Mouse (Mus musculus) ovary, adult 18-20 months (tissue): Measurements from ENCODE around the gene Cntn4.

Experiments used
- DNase-seq: peaks from one replicate; pipeline ENCODE4 v3.0.0; 2022; ENCODE audit warnings: low spot score, mixed read lengths

Gene Cntn4

DNA sequence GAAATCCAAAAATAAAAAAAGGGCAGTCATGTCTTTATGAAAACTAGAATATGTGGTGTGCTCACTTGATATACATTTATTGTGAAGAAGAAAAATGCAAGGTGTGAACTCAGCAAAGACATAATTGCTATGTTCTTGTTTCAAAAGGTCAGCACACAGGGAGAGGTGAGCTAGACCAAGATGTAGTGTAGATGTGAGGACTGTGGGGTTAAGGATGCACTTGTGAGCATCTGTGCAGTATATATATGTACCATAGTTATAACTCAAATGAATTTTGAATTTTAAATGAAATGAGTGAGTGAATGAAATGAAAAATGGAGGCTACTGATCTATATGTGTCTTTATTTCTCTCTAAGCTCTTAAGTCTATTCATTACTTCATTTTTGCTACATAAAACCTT is 401.2 kb downstream of the Cntn4 start:
- no peak for DNase-seq

DNA sequence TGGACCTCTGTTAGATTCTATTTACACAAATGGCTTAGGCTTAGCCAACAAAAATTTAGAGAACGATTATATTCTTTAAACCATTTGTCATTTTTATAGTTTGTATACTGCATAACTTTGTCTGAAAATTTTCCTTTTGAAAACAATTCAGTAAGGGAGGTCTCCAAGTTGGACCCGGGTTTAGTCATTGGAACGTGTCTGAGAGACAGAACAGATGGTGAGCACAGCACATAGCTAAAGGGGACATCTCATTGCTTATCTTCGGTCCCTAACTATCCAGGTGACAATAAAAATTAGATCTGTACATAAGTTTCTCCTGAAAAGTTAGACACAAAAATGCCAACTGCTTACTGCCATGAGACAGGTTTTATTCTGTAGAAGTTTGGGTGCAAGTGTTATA is 420.4 kb downstream of the Cntn4 start:
- no peak for DNase-seq

DNA sequence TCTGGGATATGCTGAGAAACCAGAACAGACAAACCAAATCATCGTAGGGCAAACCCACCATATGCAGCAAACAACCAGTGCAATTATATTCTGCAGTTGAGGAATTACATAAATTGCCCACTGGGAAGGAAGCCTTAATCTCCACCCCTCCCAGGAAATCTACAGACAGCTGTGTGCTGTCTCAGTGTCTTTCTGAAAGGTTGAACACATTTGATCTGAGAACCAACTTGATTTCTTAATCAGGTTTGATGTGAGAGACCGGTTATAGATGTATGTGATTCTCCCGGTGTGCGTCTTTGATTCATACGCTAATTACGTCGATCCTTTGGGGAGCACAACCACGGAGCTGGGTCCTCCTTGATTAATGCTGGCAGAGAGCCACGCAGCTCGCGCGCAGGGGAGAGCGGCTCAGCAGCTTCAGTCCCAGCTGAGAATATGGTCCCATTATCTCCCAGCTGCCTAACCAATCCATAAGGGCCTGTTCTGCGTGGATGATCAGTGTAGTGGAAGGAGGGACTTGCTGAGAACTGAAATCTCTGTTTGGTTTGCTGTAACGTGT is 441.1 kb downstream of the Cntn4 start:
- peak; percentile 4 for DNase-seq

DNA sequence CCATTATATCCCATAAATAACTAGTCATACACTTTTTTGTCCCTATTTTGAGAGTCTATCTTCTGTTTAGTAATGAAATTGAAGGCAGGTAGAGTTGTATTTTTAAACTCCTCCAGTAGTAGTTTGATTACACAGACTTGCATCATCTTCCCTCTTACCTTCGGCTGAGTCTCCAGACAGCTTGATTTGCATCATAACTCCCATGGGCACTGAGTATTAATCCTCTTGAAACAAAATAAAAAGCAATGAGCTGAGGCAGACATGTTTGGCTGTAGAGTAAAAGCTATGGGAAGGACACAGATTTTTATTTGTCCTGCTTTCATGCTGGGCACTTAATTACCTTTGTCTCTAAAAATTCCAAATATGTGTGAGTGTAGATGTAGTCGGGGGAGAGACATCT is 476.1 kb downstream of the Cntn4 start:
- DNase-seq: no peak

DNA sequence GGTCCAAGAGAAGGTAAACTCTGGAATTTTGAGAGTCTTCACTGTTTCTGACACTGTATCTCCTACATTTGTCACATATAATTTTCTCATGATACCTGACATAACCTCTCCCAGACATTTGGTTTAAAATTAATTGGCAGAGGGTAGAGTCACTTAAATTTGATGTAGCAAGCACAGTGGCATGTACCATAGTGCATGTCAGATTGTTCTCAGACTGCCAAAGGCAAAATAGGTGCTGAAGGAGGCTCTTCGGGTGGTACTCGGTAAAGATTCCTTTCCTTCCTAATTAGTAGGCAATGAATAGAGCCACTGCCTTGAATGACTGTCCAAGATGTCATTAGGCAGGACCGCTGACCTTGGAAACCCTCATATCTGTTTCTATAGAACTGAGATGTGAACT is 477.9 kb downstream of the Cntn4 start:
- DNase-seq: no peak

DNA sequence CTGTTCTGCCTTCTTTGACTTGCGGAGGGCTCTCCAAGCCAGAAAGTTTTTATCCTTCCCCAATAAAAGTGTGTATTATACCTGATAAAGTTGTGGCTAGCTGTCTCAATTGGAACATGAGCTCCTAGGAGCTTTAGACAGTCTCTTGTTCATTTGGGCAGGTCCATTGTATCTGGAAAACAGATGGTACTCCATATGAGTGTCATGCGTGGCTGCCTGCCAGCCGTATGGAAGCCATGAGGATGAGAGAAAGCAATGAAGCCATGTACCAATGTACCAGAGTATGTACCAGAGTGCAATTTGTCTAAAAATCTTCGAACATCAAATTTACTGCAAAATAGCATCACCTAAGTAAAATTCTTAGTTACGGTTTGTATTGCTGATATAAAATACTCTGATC is 500.1 kb downstream of the Cntn4 start:
- DNase-seq: no peak

DNA sequence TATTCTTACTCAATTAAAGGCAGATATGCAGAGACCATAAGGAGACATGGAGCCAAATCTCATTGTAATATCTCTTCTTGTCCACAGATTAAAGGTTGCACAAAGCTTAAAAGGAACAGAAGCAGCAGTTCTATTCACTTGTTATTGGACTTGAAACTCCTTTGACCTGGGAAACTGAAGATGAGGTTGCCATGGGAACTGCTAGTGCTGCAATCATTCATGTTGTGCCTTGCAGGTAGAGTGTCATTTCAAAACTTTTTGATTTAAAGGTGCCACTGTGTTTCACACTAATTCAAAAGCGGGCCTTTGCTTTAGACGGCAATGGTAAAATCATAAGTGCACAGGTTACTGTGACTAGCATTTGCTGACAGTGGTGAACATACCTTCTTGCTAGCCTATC is 504.1 kb downstream of the Cntn4 start:
- DNase-seq: no peak

DNA sequence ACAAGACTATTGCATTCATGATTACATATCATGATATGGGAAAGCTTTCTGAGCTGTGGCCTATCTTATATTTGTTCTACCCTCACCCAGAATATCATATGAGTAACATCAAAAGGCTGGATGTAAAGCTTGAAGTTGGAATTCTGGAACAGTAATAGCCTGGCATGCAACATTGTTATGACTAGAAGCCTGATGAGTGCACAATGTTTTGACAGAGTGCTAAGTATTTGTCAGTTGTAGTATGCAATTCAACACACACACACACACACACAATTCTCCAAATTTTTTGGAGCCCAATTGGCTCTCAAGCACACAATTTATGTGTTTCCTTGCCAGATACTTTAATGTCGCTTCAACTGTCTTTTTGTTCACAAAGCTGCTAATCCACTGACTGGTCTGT is 523.5 kb downstream of the Cntn4 start:
- DNase-seq: no peak

DNA sequence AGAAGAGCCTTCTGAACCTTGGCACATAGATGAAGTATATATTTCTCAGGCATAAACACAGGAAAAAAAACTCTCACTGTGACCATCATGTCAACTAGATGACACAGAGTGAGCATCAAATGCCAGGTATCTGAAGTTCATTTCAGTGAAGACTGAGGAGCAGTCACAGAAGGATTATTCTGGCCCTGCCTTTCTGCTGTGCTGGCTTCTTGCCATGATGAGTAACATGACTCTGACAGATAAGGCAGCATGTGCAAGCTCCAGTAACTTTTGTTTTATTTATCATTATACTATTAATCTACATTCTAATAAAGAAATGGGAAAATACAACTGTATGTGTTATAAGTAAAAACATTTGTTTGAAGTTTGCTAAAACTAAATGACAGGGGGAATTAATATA is 529.9 kb downstream of the Cntn4 start:
- DNase-seq: no peak

DNA sequence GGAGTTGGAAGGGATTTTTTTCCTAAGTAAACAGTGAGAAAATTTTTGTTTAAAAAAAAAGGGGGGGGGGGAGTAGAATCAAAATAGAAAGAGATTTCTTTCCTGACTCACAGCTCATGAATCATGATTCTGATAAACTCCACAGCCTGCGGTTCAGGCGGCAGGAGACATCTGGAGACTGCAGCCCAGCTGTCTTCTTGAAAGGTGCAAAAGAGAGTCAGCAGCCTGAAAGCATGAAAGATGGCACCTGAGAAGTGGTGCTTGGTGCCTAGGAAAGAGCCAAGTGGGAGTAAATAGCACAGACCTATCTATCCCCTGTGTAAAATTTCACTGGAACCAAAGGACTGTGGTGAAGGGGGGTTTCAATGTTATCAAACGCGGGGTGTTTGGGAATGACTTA is 535.6 kb downstream of the Cntn4 start:
- no peak for DNase-seq

DNA sequence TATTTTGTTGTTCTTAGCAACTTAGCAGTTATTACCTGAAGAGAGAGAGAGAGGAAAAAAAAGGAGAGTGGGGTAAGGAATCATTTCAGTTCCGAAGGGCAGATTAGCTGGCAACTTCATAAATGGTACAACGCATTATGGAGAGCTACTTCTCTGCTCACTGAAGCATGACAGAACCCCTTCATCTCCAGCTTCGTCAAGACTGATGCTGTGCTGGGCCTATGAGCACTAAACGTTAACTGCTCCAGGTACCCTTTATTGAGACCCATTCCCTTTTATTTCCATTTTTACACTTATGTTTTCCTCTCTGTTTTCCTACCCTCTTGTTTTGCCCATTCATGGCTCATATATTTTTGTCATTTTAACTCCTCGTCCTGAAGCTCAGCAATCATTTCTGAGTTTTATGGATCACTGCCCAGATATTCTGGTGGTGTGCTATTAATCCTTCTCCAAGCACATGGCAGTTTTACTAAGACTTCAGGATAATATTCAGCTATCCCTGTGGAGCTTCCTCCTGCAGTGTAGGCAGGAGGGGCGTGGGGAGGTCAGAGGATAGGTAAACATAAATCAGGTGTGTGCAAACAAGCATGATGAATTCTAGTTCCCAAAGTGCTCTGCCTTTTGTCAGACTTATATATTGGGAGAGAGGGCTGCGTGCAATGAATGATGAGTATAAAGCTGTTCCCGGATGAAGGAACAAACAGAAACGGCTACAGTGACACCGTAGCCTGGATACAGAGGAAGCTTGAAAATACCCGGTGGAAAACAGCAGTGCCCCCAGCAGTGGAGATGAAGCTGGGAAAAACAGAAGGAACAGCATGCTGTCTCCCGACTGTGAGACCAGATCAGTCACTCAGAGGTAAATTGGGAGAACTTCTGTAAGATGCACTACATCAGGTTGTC is 559.8 kb downstream of the Cntn4 start:
- no peak for DNase-seq

DNA sequence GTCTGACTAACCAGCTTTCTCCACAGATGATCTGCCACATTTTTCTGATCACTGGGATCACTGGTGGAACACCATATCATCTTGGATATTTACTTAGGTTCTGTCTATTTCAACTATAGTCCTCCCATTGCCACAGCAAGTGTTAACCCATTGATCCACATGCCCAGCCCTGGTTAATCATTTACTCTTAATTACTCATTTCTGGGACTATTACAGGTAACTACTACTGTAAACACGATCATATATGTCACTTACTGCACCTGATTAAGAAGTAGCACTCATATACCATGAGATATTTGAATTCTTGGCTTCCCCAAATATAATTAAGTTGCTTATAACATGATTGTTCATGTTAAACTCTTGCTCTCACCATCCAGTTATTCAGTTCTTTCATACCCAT is 564.1 kb downstream of the Cntn4 start:
- DNase-seq: no peak

DNA sequence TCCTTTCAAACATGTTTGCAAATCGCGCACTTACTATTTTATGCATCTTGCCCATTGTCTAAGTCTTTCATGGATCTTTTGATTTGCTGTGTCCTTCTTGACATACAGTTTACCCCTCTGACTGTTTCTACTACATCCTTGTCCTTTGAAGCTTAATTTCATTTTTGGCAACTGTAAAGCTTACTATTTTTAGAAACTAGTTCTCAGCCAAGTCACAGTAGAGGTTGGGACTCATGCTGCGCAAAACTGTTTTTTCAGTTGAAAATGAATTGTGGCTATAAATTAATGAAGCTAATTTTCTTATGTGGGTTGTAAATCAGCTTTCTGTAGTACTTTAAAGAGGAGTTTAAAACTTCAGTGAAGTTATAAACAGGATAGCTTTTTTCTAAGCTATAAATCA is 585.9 kb downstream of the Cntn4 start:
- DNase-seq: no peak

DNA sequence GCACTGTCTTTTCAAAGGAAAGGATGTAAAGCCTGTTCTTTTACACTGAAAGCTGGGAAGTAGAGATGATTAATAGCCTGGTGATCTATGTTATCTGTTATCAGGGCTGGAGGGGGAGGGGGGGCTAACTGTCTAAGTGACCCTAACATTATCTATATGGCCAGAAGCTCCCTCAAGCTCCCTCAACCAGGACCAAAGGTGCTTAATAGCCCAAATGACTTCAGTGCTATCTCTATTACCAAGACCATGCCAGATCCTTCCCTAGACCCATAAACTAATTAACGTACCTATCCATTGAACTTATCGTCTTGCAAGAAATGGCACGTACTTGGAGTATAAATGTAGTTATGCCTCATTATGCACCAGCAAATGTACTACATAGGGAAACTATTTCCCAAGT is 588.0 kb downstream of the Cntn4 start:
- no peak for DNase-seq

DNA sequence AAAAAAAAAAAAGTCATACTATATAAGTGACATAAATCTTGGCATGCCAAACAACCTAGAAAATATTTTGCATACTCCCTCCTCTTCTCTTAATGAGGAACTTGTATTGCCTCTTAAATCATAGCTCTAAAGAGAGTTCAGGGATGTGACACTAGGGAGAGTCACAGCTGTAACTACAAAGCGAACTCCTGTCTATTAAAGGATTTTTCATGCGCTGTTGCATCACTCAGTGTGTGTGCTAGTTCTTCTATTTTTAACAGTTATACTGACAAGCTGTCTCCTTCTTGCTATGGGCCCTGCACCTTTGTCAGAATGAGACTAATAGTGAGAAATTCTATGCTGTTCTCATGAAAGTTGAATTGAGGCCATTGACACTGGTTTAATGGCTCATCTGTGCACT is 588.8 kb downstream of the Cntn4 start:
- DNase-seq: no peak

DNA sequence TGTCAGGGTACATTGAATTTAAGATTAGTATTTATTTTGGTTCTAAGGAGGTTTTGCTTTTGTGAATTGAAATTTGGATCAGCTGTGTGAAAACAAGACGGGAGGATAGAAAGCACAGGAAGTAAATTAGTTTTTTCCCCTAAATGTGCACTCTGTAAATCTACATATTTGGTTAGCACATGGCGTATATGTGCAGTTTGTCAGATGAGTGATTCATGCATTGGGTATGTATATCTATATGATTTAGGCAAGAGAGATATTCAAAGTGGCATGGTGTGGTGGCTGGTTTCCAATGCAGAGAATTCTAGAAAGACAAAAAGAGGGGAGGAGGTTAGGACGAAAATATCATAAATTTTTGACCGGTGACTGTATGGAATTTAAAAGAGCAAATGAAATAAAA is 591.3 kb downstream of the Cntn4 start:
- no peak for DNase-seq

DNA sequence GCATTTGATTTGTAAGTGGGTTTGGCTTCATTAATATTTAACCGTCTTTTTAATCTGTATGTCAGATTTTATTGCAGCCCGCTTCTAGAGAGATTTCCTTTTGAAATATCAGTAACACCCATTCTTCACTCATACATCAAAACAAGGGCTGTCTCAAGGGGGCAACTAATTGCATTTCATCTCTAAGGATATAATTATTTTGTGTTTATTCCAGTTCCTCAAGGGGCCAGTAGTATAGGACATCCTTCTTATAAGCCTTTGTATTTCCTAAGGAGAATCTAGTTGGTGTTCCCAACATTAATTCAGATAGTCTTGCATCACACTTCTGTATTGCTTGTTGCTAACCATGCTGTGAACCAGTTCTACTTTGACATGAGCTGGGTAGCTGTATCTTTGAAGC is 599.7 kb downstream of the Cntn4 start:
- DNase-seq: no peak

DNA sequence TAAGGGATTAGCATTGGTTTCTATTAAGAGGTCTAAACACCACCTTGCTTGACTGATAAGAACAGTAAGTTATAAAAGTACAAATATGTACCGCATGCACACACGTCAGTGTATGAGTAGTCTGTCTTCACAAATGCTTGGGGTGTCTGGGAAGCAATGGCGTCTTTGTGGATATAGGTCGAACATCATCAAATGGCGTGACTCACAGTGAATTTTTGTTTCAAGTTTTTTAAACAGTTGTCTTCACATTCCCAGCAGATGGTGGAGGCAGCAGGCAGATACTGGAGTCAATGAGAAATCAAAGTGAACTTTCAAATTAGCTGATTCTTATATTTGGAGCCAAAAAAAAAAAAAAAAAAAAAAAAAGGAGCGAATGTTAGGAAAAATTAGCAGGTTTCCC is 604.2 kb downstream of the Cntn4 start:
- no peak for DNase-seq

DNA sequence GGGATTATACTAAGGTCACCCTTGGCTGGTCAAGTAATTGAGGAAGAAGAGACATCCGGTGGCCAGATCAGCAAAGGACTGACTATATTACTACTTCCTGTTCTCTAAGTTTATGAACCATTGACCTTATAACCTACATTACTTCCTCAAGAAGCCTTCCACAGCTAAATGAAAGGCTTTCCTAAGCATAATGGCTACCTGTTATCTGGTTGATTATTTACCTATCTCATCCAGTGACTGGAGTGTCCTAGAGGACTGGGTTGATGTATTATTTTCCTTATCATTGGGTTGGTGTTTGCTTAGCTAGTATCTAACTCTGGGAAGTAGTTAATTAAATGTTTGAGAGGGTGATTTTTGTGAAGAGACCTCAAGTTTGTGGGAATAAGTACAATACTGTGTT is 606.4 kb downstream of the Cntn4 start:
- no peak for DNase-seq

DNA sequence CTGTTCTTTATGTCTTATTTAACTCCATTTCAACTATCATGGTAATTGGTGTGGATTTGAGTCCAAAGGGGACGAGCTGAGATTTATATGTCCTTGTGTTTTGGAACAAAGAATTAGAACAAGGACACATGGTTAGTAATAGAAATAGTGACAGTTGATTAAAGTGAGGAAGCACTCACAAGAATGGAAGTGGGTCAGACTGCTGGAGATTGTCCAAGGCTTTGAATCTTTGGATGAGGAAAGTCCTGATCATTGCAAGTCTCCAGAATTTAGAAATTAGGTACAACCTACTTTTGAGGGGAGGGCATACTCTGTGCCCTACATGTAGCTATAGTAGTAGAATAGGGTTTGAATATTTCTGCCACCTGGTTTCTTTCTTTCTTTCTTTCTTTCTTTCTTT is 622.0 kb downstream of the Cntn4 start:
- DNase-seq: no peak

DNA sequence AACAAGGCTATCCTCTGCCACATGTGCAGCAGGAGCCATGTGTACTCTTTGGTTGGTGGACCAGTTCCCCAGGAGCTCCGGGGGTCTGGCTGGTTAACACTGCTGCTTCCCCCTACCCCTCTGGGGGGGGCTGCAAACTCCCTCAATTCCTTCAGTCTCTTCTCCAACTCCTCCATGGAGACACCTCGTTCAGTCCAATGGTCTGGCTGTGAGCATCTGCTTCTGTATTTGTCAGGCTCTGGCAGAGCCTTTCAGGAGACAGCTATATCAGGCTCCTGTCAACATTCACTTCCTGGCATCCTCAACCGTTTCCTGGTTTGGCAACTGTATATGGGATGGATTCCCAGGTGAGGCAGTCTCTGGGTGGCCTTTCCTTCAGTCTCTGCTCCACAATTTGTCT is 622.7 kb downstream of the Cntn4 start:
- no peak for DNase-seq

DNA sequence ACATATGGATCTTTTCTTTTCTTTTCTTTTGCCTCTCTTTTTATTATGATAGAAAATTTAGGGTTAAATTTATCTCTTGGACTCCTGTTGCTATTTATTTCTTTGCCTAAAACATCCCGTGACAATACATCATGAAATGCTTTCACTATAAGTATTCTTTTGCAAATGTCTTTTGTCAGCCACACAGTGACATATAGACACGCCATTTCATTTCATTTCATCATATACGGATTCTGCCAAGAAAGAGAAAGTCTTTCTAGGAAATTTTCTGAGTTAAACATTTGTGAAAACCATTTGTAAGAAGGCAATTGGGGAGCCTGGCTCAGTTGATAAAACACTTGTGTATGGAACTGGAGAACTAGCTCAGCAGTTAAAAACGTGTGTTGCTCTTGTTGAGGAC is 625.0 kb downstream of the Cntn4 start:
- DNase-seq: no peak

DNA sequence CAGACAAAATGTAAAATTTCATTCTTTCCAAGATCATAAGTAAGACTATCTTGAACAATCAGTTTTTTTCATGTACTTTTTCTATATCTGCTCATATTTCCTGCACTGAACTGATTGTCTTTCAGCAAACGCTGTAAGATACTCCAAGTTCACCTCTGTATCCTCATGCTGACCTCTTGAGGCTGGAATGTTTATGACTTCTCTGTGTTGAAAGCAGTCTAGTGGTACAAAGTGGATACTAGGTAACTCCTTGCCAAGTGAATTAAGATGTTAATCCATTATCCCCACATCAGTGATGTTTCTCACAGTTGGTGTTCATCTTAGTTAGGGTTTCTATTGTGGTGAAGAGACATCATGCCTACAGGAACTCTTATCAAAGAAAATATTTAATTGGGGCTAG is 651.5 kb downstream of the Cntn4 start:
- DNase-seq: no peak

DNA sequence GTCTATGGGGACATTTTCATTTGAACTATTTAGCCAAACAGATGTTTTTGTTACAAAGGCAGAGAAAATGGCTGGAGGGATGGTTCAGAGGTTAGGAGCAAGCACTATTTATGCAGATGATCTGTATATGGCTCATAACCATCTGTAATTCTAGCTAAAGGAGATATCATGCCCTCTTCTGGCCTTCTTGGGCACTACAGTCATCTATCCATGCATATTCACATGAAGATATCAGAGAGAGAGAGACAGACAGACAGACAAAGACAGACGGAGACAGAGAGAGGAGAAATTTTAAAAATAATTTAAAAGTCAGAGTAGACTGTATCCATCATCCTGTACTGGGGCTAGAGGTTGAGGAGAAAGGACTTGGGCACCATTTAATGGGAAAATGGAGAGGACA is 652.2 kb downstream of the Cntn4 start:
- DNase-seq: no peak
